Mouse (Mus musculus): ENCODE measurements around the gene Zkscan8. TPM values are rescaled to one million over a fixed set of nuclear protein-coding genes. Genes with fewer than 3 reads are reported as not detected.
"Not testable (repeated sequence)": the region's sequence is repeated elsewhere in the genome, so short reads cannot be mapped to it uniquely, and the experiment has no call there.

Gene Zkscan8
- polyA plus RNA-seq, 1 experiment from 2014 or later, result 7.0 TPM

DNA sequence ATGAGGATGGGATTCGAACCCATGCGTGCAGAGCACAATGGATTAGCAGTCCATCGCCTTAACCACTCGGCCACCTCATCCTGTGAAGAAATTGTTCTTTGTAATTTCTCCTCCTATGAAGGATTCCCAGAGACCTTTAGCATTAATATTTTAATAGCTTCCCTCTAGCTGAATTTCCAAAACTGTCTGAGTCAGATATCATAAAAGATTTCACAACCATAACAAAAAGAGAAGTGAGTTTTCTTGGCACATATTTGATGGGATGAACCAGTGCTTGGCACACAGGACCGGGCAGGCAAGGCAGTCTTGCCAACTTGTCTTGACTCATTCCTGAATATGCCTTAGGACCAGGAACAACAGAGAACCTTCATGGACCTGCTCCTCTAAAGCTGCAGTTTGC is 38.1 kb downstream of the Zkscan8 start:
- no peak overlapping the region for H3K4me2 ChIP-seq (replicated peaks; ENCODE audit: low read depth, low read length)
- no peaks in the 10 kb centered on the region for H3K9me3 ChIP-seq (ENCODE audit: low read length)
- no peaks in the 10 kb centered on the region for H3K36me3 ChIP-seq (ENCODE audit: insufficient read depth, low read length)
- H3K4me1 ChIP-seq (ENCODE audit: insufficient read depth, low read length), result no peaks in the 10 kb centered on the region
- H3K4me3 ChIP-seq (ENCODE audit: low read length), result no peak overlapping the region
- 92% methylated on average over 5 of the region's 5 CpGs for WGBS
- no peak for ATAC-seq (ENCODE audit: low FRiP score, low TSS enrichment)
- H3K27ac ChIP-seq (ENCODE audit: low read length), result no peak overlapping the region
- H3K27me3 ChIP-seq (ENCODE audit: insufficient read depth, low read length), result no peaks in the 10 kb centered on the region
- no peak overlapping the region for H3K9ac ChIP-seq (replicated peaks; ENCODE audit: low read length)

DNA sequence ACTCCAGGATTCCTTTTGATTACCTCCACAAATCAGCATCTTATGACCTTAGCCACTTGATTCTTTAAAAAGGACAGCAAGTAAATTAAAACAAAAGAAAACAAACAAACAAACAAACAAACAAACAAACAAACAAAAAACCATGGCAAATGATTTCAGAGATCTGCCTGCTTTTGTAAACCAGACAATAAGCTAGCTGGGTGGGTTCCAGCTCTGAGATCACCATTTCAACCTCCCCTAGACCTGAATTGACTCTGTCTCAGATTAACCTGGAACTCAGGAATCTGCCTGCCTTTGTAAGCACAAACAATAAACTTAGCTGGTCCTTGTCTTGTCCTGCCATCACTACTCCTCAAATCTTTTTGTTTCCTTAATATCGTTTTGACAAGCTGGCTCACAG is 44.0 kb downstream of the Zkscan8 start:
- H3K9me3 ChIP-seq (ENCODE audit: low read length), result peaks cover 4% of the 10 kb centered on the region; the same call in 1 of the 2 replicates
- H3K27ac ChIP-seq (ENCODE audit: low read length), result no peak overlapping the region
- 94% methylated on average over 1 of the region's 1 CpGs for WGBS
- H3K36me3 ChIP-seq (ENCODE audit: insufficient read depth, low read length), result peaks cover 13% of the 10 kb centered on the region
- no peak for ATAC-seq (ENCODE audit: low FRiP score, low TSS enrichment)
- no peak overlapping the region for H3K9ac ChIP-seq (replicated peaks; ENCODE audit: low read length)
- no peaks in the 10 kb centered on the region for H3K27me3 ChIP-seq (ENCODE audit: insufficient read depth, low read length)
- H3K4me1 ChIP-seq (ENCODE audit: insufficient read depth, low read length), result no peaks in the 10 kb centered on the region
- no peak overlapping the region for H3K4me2 ChIP-seq (replicated peaks; ENCODE audit: low read depth, low read length)
- H3K4me3 ChIP-seq (ENCODE audit: low read length), result no peak overlapping the region

DNA sequence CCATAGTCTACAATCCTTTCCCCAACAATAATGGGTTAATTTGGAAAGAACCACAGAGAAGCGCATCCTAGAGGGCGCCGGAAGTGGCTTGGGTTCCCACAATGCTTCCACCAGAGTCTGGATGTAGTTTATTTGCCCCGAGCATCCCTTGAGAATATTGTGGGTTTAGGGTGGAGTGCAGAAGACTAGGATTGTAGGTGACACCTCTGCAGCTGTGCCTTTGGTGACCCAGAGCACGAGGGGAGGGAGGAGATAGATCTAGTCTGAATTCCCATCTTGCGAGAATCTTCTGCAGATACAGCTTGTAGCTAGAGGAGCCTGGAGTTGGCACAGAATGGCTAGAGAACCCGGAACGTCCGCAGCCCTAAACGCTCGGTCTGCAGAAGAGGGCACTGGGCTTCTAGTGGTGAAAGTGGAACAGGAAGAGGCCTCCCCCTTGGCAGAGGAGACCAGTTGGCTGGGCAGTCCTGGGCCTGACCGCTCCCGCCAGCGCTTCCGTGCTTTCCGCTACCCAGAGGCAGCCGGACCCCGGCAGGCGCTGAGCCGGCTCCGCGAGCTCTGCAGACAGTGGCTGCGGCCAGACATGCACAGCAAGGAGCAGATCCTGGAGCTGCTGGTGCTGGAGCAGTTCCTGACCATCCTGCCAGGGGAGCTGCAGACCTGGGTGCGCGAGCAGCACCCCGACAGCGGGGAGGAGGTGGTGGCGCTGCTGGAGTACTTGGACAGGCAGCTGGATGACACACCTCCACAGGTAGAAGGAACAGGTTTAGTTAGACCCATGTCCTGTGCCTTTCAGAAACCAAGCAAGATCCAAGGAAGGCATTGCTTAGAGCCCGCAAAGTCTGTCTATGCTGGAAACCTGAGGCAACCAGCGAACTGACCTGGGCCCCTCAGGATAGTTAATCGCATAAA is 51.9 kb downstream of the Zkscan8 start, which contains the start of the genes Zkscan4 and Gm10065:
TSS of gene Zkscan4 (plus strand) at position 149 of the 912 bp plus-strand sequence.
TSS of gene Gm10065 (minus strand) at position 683 of the 912 bp plus-strand sequence.
- Histone ChIP-seq H3K9ac (replicated peaks; ENCODE audit: low read length) (peak within 1 kb of the TSS; percentile 73), H3K27ac (ENCODE audit: low read length) (peak within 1 kb of the TSS; percentile 80), H3K4me2 (replicated peaks; ENCODE audit: low read depth, low read length) (peak within 1 kb of the TSS; percentile 68), H3K4me3 (ENCODE audit: low read length) (peak within 1 kb of the TSS; percentile 77)
- 2% methylated on average over 30 of the region's 31 CpGs for WGBS
- H3K4me1 ChIP-seq (ENCODE audit: insufficient read depth, low read length); H3K36me3 ChIP-seq (ENCODE audit: insufficient read depth, low read length); H3K27me3 ChIP-seq (ENCODE audit: insufficient read depth, low read length); H3K9me3 ChIP-seq (ENCODE audit: low read length): not testable (repeated sequence)
- ATAC-seq (ENCODE audit: low FRiP score, low TSS enrichment), result peak; percentile 92

DNA sequence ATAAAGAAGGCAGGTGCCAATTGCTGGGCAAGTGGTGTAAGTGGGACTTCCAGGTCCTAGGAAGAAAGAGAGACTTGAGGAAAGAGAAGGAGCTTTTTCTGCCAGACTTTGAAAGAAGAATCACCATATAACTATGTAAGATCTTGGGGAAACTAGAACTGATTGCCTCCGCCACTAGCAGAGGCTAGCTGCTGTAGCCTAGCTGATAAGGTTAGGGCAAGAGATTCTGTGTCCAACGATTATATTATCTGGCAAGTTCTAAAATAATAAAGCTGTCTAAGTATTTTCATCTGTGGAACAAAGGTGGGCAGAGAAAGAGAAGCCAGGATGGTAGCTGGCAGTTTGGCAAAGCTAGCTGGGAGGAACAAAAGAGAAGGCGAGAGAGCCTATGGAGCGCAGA is 58.5 kb downstream of the Zkscan8 start:
- H3K36me3 ChIP-seq (ENCODE audit: insufficient read depth, low read length), result no peaks in the 10 kb centered on the region
- H3K27ac ChIP-seq (ENCODE audit: low read length), result no peak overlapping the region
- peaks cover 8% of the 10 kb centered on the region for H3K27me3 ChIP-seq (ENCODE audit: insufficient read depth, low read length)
- H3K4me1 ChIP-seq (ENCODE audit: insufficient read depth, low read length), result 0 out of 2 replicates have a peak, but pooled peaks cover 2% of the 10 kb centered on the region
- no peak overlapping the region for H3K9ac ChIP-seq (replicated peaks; ENCODE audit: low read length)
- no peaks in the 10 kb centered on the region for H3K9me3 ChIP-seq (ENCODE audit: low read length)
- H3K4me3 ChIP-seq (ENCODE audit: low read length), result no peak overlapping the region
- WGBS, result 41% methylated on average over 4 of the region's 4 CpGs
- no peak for ATAC-seq (ENCODE audit: low FRiP score, low TSS enrichment)
- H3K4me2 ChIP-seq (replicated peaks; ENCODE audit: low read depth, low read length), result no peak overlapping the region

DNA sequence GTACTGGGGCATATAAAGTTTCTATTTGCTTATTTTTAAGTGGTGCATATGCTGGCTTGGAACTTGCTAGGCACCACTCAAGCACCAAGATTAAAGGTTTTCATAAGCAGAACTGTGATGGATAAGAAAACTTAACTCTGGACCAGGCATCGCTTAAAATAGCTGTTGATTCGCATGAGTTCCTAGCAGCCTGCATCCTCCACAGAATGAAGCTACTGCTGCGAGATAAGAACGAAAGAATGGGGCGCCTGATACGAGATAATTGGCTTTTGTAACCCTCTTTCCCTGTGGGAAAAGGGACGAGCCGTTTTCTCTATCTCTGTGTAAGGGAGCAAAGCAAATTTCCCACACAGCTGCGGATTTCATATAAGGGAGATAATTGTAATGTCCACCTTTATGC is 61.8 kb downstream of the Zkscan8 start:
- H3K4me3 ChIP-seq (ENCODE audit: low read length), result peak overlapping the region; percentile 72; the same call in 1 of the 2 replicates
- WGBS, result 38% methylated on average over 9 of the region's 9 CpGs
- 0 out of 2 replicates have a peak, but pooled peaks cover 2% of the 10 kb centered on the region for H3K4me1 ChIP-seq (ENCODE audit: insufficient read depth, low read length)
- H3K9me3 ChIP-seq (ENCODE audit: low read length), result no peaks in the 10 kb centered on the region
- H3K36me3 ChIP-seq (ENCODE audit: insufficient read depth, low read length), result no peaks in the 10 kb centered on the region
- ATAC-seq (ENCODE audit: low FRiP score, low TSS enrichment), result no peak
- no peak overlapping the region for H3K27ac ChIP-seq (ENCODE audit: low read length)
- peaks cover 12% of the 10 kb centered on the region for H3K27me3 ChIP-seq (ENCODE audit: insufficient read depth, low read length)
- peak overlapping the region; percentile 97 for H3K4me2 ChIP-seq (replicated peaks; ENCODE audit: low read depth, low read length)
- H3K9ac ChIP-seq (replicated peaks; ENCODE audit: low read length), result no peak overlapping the region

DNA sequence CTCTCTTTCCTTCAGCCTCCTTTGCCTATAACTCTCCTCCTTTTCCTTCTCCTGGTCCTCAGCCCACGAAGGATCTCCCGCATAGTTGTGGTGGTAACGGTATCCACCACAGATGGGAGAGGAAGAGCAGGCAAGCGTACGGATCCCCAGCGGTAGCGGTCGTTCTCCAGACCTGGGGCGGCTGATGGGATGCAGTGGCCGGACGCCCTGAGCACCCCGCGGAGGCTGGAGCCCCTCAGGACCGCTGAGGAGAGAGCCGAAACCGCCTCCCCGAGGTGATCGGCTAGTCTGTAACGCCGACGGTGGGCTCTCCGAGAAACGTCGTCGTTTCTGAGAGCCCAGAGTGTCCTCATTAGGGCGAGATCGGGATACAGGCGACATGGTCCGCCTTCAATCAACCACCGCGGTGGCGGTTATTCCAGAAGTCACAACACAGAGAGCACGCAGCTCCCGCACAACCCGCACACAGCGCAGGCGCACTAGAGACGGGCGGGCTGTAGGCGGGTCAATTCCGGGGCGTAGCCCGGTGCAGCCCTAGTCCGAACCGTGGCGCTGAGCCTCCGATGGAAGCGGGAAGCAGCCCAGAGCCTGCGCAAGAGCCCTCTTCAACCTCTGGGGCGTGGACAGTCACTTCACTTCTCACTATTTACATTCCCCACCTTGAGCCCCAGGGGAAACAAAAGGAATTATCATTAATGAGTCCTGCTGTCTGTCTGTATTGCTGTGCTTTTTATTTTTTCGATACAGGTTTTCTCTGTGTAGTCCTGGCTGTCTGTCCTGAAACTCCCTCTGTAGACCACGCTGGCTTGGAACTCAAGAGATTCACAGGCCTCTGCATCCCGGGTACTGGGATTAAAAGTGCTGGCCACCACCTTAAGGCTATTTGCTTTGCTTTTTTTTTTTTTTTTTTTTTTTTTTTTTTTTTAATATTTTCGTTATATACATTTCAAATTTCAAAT is 62.6 kb downstream of the Zkscan8 start, which contains the start of gene Nkapl:
TSS of gene Nkapl (minus strand) at position 449 of the 959 bp plus-strand sequence.
- WGBS, result under 1% methylated on average over 53 of the region's 54 CpGs
- H3K9me3 ChIP-seq (ENCODE audit: low read length), result no peaks in the 10 kb centered on the region
- ATAC-seq (ENCODE audit: low FRiP score, low TSS enrichment), result peak; percentile 100
- 0 out of 2 replicates have a peak, but pooled peaks cover 2% of the 10 kb centered on the region for H3K4me1 ChIP-seq (ENCODE audit: insufficient read depth, low read length)
- peak within 1 kb of the TSS; percentile 72 for H3K4me3 ChIP-seq (ENCODE audit: low read length)
- H3K36me3 ChIP-seq (ENCODE audit: insufficient read depth, low read length), result no peaks in the 10 kb centered on the region
- H3K27ac ChIP-seq (ENCODE audit: low read length), result 0 out of 2 replicates have a peak within 1 kb of the TSS, but pooled peaks have one; percentile 24
- H3K9ac ChIP-seq (replicated peaks; ENCODE audit: low read length), result peak within 1 kb of the TSS; percentile 81
- H3K4me2 ChIP-seq (replicated peaks; ENCODE audit: low read depth, low read length), result peak within 1 kb of the TSS; percentile 97
- H3K27me3 ChIP-seq (ENCODE audit: insufficient read depth, low read length), result peaks cover 12% of the 10 kb centered on the region

DNA sequence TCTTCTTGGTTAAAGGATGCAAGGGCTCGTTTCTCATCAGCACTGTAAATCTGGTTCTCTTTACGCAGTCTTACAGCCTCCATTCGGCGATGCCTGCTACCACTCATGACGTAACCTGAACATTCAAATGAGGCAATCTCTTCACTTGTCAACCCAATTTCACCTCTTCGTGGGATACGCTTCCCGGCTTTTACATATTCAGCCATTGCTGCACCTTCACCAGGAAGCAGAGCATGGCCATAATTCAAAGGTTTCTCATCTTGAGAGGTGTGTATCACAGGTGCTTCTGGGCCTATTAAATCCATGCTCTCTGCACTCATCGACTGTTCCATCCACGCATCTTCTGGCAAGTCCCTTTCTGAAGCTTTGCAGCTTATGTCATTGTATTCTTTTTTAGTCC is 63.6 kb downstream of the Zkscan8 start:
- Histone ChIP-seq H3K27me3 (ENCODE audit: insufficient read depth, low read length) (peaks cover 12% of the 10 kb centered on the region), H3K9ac (replicated peaks; ENCODE audit: low read length) (no peak overlapping the region), H3K4me3 (ENCODE audit: low read length) (no peak overlapping the region), H3K27ac (ENCODE audit: low read length) (no peak overlapping the region), H3K9me3 (ENCODE audit: low read length) (no peaks in the 10 kb centered on the region), H3K36me3 (ENCODE audit: insufficient read depth, low read length) (no peaks in the 10 kb centered on the region), H3K4me1 (ENCODE audit: insufficient read depth, low read length) (0 out of 2 replicates have a peak, but pooled peaks cover 2% of the 10 kb centered on the region), H3K4me2 (replicated peaks; ENCODE audit: low read depth, low read length) (no peak overlapping the region)
- WGBS, result 86% methylated on average over 10 of the region's 10 CpGs
- ATAC-seq (ENCODE audit: low FRiP score, low TSS enrichment), result no peak
